Mouse (Mus musculus) WW6 (cell line): ENCODE results near the gene Methig1.
"Not testable (repeated sequence)": the region's sequence is repeated elsewhere in the genome, so short reads cannot be mapped to it uniquely, and the experiment has no call there.

Source experiments
- DNase-seq: peaks from one replicate; pipeline ENCODE4 v3.0.0-alpha.2; 2013; ENCODE audit warnings: low read depth, low spot score

The Methig1 gene

GRCm38 (mm10) chr15:100337847-100338246 lies 15.1 kb upstream of the Methig1 start:
- not testable (repeated sequence) for DNase-seq

GRCm38 (mm10) chr15:100341314-100341980 lies 11.5 kb upstream of the Methig1 start:
- DNase-seq = not testable (repeated sequence)

DNA sequence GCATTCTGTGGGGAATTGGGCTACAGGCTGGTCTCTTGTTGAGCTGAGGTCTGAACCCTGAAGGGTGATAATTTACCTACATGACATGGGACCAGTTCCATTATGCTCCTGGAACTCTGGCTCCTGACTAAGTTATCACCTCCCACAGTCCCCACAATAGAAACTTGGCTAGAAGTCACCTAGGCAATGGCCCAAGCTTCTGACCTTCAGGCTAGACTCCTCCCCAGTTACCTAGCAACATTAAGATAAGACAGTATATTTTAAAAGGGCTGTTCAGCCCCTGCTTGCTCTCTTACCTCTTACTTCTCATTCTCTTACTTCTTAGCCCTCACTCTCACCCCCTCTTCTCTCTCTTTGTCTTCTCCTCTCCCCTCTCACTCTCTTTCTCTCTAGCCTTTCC lies 7.5 kb upstream of the Methig1 start:
- no peak for DNase-seq

GRCm38 (mm10) chr15:100346761-100347160 lies 6.2 kb upstream of the Methig1 start:
- DNase-seq = no peak

DNA sequence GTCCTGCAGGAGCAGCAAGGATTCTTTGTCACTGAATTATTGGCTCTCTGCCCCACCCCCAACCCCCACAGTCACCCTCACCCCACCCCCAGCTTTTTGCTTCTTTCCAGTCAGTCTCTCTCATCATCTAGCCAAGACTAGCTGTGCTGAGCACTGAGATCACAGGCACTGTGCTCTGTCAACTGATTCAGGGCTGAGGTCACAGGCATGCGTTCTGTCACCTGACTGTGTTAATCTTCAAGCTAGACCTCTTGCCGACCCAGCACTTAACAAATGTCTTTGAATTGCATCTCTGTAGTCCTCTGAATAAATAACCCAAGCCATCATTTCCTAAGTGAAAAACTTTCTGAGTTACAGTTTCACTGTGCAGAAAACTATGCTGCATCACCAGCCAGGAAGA lies 3.5 kb upstream of the Methig1 start:
- no peak for DNase-seq

DNA sequence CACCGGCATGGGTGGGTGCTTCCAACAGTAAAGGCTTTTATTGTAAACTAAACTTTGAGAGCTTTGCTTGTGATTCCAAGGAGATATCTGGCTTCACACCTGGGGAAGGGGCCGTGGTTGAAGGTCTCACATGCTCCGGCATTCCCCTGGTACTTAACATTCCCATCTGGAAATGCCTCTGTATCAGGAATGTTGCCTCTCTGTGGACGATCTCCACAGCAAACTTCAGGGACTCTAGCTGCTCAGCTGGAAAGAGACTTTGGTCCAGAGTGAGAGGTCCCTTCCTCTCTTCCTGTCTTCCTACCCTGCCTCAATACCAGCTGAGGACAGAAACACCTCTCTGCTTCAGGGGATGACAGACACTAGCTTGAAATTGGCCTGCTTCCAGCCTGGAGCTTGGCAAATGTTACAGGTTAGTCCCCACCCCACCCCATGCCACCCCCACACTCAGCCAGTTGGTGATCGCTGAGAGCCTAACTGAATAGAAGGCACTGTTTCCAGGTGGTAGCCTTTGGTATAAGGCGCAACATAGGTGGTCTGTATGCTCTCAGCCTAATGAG lies 1.4 kb upstream of the Methig1 start:
- no peak for DNase-seq

DNA sequence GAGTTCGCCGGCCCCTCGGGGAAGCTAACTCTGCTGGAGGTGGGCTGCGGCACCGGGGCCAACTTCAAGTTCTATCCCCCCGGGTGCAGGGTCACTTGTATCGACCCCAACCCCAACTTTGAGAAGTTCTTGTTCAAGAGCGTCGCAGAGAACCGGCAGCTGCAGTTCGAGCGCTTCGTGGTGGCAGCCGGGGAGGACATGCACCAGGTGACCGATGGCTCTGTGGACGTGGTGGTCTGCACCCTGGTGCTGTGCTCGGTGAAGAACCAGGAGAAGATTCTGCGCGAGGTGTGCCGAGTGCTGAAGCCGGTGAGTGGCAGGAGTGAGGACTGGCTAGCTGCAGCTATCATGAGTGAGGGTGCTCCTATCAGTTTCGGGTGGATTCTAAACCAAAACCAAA lies 450 bp downstream of the Methig1 start:
- DNase-seq = not testable (repeated sequence)

DNA sequence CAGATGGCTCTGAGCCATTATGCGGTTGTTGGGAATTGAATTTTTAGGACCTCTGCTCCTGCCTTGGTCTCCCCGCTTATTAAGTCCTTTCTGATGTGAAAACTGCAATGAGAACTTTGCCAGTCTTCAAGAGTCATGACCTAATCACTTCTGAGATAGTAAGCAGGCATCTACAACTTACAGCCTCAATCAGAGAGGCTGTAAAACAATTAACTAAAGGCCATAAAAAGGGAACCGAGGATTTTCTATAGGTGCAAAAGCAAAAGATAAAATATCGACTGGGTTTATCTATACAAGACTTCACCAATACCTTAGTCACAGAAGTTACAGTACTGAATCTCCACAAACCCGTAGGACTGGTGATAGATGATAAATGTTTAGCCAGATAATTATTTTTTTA lies 2.9 kb downstream of the Methig1 start:
- no peak for DNase-seq

DNA sequence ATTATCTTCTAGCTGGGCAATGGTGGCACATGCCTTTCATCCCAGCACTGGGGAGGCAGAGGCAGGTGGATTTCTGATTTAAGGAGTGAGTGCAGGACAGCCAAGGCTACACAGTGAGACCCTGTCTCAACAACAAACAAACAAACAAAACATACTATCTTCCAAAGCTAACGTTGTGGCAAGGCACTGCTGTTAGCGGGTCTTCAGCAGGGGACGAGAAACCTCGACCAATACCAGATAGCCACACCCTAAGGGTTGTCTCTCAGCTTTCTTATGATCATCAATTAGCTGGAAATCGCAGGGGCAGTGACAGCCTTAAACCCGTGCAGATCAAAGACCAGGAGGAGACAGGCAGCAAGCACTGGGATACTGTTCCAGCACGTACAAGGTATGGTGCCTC lies 11.3 kb downstream of the Methig1 start, which contains the start of gene Higd1c:
Higd1c (plus strand) TSS at position 301 of the 400 bp plus-strand sequence.
- no peak for DNase-seq

DNA sequence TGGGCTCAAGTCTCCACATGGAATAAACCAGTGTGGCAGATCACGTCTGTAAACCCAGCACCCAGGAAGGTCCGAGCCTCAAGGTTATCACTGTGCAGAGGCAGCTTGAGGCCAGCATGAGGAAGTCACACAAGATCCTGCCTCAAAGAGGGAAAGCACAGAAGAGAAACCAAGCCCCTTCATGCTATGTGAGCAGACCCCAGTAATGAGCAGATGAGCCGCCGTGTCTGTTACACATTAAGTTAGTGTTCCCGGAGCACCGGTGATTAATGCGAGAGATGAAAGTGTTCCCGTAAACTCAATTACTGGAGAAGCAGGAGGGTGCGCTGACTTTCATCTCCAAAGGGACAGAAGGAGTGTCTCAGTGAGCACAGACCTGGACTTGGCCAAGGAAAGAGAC lies 13.0 kb downstream of the Methig1 start:
- not testable (repeated sequence) for DNase-seq

DNA sequence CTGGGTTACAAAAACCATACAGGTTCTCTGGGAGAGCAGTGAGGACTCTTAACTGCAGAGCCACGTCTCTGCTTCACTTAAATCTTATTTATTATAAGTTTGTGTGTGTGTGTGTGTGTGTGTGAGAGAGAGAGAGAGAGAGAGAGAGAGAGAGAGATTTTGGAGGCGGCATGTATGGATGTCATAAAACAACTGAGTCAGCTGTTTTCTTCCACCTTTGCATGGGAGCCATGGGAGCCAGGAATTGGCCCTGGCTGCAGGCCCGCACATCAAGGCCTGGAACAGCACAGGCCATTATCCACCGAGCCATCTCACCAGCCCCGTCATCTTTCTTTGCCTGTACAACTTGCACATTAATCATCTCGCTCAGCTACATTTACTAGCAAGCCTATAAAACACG lies 14.2 kb downstream of the Methig1 start:
- no peak for DNase-seq

DNA sequence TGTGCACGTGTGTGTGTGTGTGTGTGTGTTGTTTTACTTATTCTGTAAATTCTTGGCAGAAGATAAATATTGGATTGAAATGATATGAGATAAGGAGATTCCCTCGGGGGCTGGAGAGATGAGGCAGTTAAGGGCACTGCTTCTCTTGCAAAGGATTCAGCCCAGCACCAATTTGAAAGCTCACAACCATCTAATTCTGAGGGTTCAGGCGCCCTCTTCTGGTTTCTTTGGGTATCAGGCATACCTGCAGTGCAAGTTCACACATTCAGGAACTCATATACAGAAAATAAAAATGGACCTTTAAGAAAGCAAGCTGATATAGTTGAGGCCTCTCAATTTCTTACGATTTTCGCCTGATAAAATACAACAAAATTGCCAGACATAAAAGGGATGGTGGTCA lies 22.1 kb downstream of the Methig1 start:
- DNase-seq = peak; percentile 42

DNA sequence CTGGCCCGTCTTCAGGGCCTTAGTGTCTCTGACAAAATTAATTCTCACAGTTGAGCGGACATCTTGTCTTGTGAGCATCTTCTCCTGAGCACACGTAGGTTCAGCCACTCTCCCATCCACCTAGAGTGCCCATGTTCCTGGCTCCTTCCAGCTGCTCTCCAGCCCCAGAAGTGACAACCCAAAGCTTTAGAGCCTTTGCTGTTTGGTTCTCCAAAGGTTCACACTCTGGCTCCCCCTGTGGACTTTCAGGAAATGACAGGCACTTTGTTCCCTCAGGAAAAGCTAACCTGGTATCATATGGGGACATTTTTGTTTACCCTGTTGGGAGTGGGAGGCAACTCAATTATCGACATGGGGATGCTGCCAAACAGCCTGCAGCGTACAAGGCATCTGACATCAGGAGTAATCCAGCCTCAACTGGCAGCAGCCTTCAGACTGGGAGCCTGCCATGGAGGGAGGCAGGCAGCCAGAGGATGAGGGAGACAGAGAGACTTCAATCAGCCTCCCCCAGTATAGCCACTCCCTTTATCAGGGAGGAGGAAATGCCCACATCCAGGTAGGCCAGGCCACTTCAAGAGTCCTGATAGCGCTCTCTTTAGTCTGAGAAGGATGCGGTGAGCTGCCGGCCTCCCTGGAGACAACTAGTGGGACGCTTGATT lies 25.0 kb downstream of the Methig1 start:
- DNase-seq = not testable (repeated sequence)

- no peak for DNase-seq
Measured at GRCm38 (mm10) chr15:100379658-100380057, 26.7 kb downstream of the Methig1 start.

- DNase-seq = no peak
Measured at GRCm38 (mm10) chr15:100380104-100380503, 27.2 kb downstream of the Methig1 start.

GRCm38 (mm10) chr15:100385705-100386104 lies 32.8 kb downstream of the Methig1 start:
- DNase-seq = no peak

DNA sequence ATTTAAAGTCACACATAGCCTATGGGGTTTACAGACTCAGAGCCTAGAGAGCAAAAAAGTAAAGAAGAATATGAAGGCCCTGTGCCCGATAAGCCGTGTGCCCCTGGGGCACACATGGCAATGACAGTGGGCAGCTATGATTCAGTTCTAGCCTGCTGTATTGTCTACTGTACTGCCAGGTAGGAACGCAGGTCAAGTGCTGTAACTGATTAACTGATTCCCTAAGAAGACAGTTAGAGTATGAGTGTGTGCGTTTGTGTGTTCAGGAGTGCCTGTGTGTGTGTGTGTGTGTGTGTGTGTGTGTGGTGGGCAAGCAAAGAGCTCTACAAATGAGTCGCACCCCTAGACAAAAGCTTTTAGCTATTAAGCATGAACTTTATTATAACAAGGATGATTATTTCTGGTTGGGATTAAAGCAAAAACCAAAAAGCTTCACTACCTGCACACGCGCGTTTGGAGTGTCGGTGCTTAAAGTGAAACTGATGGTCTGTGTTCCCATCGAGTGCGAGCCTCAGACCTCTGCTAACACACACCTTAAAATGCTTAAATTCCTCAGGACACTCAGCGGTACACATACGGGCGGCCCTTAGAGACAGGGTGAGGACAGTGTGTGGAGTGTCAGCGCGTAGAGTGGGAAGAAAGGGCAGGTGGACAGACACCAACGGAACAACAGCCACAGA lies 34.7 kb downstream of the Methig1 start:
- DNase-seq = no peak

- no peak for DNase-seq
Measured at GRCm38 (mm10) chr15:100388224-100388835, 35.4 kb downstream of the Methig1 start.

GRCm38 (mm10) chr15:100388886-100389285 lies 35.9 kb downstream of the Methig1 start:
- no peak for DNase-seq

DNA sequence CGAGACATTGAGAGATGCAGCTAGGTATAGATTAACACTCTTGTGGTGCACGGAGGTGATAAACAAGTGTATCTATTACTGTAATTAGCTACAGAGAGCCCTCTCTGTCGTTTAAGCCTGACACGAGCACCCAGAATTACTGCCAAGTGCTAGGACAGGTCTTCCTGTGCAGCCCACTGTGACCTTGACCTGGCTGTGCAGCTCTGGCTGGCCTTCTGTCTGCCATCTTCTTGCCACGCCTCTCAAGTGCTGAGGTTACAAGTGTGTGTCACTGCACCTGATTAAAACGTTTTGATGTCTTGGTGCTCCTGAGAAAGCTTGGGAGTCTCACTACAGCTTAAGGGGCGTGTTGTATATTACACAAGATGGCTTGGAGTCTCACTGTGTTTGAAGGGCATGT lies 38.1 kb downstream of the Methig1 start:
- DNase-seq = no peak

DNA sequence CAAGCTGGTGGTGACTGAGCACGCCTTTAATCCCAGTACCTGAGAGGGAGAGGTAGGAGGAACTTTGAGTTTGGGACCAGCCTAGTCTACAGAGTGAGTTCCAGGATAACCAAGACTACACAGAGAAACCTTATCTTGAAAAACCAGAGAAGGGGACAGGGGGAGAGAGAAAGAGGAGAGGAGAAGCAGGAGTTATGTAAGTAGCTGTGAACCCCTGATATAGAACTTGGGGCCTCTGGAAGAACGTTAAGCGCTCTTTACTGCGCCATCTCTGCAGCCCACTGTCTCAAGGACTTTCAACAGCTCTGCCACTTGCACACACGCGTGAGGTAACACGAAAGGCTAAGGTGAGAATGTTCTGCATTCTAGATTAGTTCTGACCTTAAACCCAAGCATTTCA lies 38.6 kb downstream of the Methig1 start:
- no peak for DNase-seq

- DNase-seq = no peak
Measured at GRCm38 (mm10) chr15:100393016-100393415, 40.1 kb downstream of the Methig1 start.
